Mouse (Mus musculus): ENCODE measurements around the gene Hoxa1.

Hoxa1 gene

GRCm38 (mm10) chr6:52189172-52189591 is 31.1 kb upstream of the Hoxa1 start:
- no peak for DNase-seq

GRCm38 (mm10) chr6:52186500-52186899 is 28.4 kb upstream of the Hoxa1 start:
- DNase-seq = no peak

GRCm38 (mm10) chr6:52185834-52186233 is 27.7 kb upstream of the Hoxa1 start:
- DNase-seq = no peak

- DNase-seq = no peak
These were observed 27.1 kb upstream of the Hoxa1 start for GRCm38 (mm10) chr6:52185222-52185621.

- no peak for DNase-seq
These were observed 26.6 kb upstream of the Hoxa1 start for GRCm38 (mm10) chr6:52184668-52185067.

- no peak for DNase-seq
These were observed 25.4 kb upstream of the Hoxa1 start for GRCm38 (mm10) chr6:52183311-52184080.

- DNase-seq = no peak
These were observed 24.7 kb upstream of the Hoxa1 start for GRCm38 (mm10) chr6:52182793-52183192.

GRCm38 (mm10) chr6:52182030-52182429 is 23.9 kb upstream of the Hoxa1 start:
- DNase-seq = no peak

GRCm38 (mm10) chr6:52180726-52181125 is 22.6 kb upstream of the Hoxa1 start:
- DNase-seq = no peak

GRCm38 (mm10) chr6:52180213-52180710 is 22.1 kb upstream of the Hoxa1 start:
- no peak for DNase-seq

GRCm38 (mm10) chr6:52179690-52180089 is 21.6 kb upstream of the Hoxa1 start:
- no peak for DNase-seq

GRCm38 (mm10) chr6:52178918-52179665 is 21.0 kb upstream of the Hoxa1 start:
- no peak for DNase-seq

- DNase-seq = no peak
These were observed 19.7 kb upstream of the Hoxa1 start for GRCm38 (mm10) chr6:52177806-52178205.

GRCm38 (mm10) chr6:52177061-52177735 is 19.1 kb upstream of the Hoxa1 start, which contains the start of gene 5730596B20Rik:
5730596B20Rik (plus strand) TSS chr6:52177498.
- no peak for DNase-seq

- no peak for DNase-seq
These were observed 18.3 kb upstream of the Hoxa1 start for GRCm38 (mm10) chr6:52176391-52176790.

GRCm38 (mm10) chr6:52175864-52176263 is 17.7 kb upstream of the Hoxa1 start:
- DNase-seq = no peak

- DNase-seq = no peak
These were observed 17.0 kb upstream of the Hoxa1 start for GRCm38 (mm10) chr6:52174968-52175751.

- DNase-seq = no peak
These were observed 15.5 kb upstream of the Hoxa1 start for GRCm38 (mm10) chr6:52173648-52174047.

- DNase-seq = no peak
These were observed 14.4 kb upstream of the Hoxa1 start for GRCm38 (mm10) chr6:52172501-52172900.

GRCm38 (mm10) chr6:52171938-52172337 is 13.8 kb upstream of the Hoxa1 start:
- DNase-seq = no peak

GRCm38 (mm10) chr6:52171331-52171730 is 13.2 kb upstream of the Hoxa1 start:
- DNase-seq = no peak

- no peak for DNase-seq
These were observed 12.7 kb upstream of the Hoxa1 start for GRCm38 (mm10) chr6:52170898-52171223.

All from cerebellum, adult 11 months (tissue).